Mouse (Mus musculus): ENCODE data around the gene Gm6525. TPM values are rescaled to one million over a fixed set of nuclear protein-coding genes. Genes with fewer than 3 reads are reported as not detected.

The Gm6525 gene
- polyA plus RNA-seq, 2 experiments from 2014 or later, result not detected

DNA sequence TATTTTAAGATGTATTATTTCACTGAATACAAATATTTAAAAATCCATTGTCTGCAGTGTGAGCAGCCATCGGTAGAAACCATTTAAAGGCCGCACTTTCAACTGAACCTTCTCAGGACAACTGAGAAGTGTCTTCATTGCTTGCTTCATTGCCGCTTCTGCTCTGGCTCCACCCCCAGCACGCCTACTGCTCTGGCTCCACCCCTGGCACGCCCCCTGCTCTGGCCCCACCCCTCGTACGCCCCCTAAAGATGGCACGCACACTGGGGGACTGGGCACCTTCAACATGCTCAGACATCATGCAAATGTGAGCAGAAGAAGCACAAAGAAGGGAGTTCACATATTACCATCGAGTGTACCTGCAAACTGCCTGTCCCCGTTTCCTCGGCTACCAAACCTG, 1.5 kb upstream of the Gm6525 start:
- ATAC-seq, result no peak

DNA sequence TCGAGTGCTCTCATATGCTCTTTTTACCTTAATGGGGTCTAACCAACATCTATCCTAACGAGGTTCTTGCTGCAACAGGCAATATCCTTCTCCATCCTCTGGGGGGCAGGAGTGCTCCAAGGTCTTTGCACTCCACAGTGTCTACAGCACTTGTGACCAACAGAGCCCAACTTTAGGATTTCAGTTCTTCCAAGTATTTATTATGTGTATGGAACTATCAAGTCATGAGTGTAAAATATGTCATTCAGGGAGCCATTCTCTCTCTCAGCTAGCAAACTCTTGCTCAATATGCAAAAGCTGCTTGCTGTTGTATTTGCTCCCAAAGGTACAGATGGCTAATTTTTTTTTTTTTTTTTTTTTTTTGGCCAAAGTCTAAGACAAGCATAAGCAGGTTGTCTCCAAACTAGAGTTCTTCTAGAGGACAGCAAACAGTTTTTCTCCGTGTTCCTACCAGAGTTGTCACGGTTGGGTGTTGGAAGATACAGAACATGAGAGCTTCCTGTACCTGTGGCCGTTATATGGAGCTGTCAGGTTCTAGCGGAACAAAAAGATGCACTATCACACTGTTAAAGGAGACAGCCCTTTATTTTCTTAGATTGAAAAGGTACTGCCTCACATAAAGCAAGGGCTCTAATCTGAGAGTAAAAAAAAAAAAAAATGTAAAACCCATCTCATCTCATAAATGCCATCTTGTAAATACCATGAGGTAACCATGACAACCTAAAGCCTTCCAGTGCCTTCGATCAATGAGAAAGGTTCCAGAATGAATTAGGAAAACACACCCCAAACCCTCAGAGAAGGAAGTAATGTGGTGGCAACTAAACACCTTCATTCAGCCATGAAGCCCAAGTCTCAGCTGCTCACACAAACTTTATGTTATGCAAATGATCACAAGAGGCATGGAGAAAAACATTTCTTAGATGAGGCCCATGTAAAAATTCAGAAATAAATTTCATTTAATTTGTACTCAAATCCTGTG, 1.7 kb downstream of the Gm6525 start:
- peak; percentile 81 for ATAC-seq

DNA sequence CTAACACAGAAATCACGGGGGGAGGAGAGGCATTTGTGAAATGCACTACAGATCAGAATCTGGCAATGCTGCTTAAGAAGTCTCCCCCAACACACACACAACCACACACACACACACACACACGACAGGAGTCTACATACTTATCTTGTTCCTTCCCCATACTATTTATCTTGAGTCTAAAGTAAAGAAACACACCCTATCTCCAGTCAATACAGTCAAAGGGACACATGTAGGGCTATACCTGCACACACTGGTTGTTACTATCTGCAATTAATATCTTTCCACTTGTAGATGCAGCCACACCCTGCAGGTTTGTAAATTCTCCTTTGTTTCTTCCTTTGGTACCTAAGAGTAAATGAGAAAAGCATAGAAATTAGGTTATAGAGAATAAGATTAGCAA, 3.9 kb downstream of the Gm6525 start:
- no peak for ATAC-seq

DNA sequence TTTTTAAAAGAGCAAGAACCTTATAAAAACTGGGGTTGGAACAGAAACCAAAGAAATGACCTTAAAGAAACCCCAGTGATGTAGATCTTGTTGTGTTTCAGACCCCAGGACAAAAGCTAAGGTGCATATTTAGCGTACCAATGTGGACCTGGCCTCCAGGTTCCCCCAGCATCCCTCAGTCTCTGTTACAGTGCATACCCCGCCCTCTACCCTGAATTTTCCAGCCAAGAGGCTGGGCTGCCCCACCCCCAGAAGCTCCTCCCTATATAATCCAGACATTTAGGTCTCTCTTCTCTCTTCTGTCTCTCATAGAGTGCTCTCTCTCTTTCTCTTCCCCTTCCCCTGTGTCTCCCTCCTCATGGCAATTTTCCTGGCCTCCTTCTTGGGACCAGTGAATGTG, 6.4 kb downstream of the Gm6525 start:
- ATAC-seq, result no peak

DNA sequence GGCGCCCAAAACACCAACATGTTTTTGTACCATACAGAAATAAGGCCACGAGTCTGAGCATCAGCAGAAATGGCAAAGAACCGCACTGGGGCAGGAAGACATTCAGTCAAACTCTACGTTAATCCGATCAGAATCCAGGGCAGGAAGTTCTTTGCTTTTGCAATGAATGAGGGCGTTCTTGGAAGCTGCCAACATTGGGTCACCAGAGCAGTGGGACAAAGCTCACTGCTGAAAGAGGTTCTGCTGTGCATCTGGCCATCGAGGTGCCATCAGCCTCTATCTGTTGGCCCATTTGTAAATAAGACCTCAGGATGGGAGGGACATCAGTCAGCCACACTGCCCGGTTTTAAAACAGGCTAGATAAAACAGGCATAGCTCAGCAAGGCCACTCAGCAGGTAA, 7.2 kb downstream of the Gm6525 start:
- ATAC-seq, result no peak

DNA sequence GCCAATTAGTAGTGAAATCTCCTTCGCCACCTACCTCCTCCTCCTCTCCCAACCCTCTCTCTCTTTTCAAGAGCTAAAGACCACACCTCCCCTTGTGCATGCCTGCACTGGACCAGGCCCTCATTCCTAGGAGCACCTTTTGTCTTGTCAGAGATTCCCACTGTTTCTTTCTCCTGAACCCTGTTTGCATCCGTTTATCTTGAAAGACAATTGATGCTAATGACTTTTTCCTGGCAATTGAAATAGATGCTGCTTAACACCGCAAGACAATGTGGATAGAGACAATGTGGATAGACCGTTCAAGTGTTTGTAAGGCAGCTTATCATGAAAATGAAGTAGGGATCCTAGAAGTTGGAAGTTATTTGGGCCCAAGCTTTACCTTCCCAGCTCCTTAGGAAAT, 7.8 kb downstream of the Gm6525 start:
- ATAC-seq, result no peak

DNA sequence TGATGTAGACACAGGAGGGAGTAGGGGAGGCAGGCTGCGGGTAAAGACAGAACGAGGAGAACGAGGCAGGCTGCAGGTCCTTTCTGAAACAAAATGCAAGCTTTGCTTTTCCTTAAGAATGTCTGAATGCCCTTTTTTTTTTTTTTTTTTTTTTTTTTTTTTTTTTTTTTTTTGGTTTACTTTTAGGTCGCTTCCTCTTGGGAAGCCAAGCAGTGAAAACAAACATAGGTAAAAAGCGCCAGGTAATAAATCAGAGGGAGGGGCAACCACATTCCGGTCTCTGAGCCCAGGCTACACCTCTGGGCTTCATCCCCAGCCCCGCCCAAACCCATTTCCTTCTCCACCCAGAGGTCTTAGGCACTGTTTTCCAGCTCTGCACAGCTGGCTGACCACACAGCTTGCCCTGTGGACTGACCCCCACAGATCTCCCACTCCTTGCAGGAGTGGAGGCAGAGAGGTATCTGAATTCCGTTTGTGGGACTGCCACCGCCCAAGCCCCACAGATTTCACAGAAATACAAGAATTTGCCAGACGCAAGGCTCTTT, 15.8 kb downstream of the Gm6525 start:
- no peak for ATAC-seq

DNA sequence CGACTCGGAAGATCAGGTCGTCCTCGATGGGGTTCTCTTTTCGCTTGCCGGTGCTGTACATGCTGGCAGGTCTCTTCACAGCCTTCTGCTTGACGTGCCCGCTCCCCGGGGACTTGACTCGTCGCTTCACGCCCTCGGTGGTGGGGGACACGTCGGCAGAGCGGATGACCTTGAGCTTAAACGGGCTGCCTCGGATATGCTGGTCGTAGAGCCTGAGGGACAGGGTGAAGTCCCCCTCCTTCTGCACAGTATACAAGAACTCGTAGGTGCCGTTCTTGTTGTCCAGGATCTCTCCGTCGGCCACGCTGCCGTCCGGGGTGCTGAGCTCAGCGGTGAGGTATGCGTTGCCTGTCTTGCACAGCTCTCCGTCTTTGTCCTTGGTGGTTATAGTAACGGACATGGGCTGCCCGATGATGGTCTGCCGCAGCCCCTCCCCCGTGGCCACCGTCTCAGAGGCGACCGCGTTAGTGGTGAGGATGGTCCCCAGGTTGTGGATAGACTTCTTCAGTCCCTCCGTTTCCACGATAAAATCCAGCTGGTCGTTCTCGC, 16.7 kb downstream of the Gm6525 start:
- ATAC-seq, result no peak

DNA sequence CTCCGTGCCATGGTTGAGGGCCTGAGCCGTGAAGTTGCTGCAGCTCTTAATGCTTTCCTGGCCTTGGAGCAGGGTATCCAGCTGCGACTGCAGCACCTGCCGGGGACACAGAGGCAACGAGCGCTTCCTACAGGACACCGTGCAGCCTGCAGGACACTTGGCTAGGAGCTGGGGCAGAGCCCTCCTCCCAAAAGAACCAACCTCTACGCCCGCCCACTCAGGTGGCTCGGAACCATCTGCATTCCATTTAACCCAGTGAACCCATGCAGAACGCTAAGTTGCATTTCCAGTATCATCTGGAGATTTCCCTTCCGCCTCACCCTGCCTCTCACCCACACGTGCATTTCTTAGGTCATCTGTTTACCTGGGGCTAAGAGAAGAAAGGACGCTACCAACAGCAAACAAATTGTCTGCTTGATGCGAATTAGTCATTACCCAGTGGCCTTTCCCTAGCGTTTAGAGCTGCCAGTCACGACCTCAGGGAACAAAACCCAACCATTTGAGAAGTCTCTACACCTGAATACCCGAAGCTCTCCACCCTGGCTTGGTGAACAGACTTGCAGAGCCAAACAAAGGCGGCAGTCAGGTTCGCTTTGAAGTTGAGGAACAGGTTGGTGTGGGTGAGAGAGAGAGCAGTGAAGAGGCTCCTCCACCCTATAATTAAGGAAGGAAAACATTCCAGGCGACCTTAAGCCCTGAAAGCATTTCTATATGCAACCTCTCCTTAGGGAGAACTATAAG, 17.4 kb downstream of the Gm6525 start:
- ATAC-seq, result no peak

DNA sequence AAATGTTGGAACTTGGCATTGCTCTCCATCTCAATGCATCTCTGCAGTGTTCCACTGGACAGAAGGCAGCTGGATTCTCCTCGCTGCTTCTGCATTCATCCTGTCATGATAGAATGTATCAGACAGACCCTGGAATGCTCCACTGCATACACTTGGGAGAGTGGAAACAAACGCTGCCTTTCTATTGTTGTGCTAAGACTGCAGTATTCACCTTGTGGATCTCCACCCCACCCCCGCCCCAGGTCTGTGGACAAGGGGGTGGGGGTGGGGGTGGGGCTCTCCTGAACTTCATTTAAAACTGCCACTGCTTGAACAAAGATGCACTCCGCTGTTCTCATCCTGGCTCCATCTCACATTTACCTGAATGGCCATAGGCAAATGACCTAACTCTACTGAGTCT, 20.0 kb downstream of the Gm6525 start:
- ATAC-seq, result no peak

DNA sequence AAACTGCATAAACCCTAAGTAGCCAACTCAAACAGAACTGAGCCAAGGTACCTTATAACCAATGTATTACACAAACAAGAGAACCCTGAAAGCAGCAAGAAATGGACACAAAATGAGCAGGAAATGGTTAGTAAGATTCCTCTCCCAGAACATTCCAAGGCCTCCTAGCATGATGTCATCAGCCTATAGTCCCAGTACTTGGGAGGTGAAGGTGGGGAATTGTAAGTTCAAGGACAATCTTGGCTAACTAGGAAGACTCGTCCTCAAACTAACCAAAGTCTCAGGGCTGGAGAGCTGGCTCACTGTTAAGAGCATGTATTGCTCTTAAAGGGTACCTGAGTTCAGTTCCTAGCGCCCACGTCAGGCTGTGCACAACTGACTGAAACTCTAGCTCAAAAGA, 24.3 kb downstream of the Gm6525 start:
- no peak for ATAC-seq

DNA sequence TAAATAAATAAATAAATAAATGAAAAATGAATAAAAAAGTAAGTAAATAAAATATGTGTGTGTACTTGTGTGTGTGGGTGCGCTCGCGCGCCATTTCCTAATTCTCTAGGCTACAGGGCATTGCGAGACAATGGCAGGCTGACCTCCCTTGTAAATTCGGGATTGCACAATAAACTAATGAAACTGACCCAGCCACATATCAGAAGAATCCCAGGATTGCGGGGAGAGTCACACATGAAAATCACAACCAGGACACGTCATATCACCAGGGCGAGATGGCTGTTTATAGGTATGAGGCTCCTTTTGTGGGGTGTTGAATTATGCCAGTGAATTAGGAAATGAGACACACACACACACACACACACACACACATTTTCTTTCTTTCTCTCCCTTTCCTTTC, 25.6 kb downstream of the Gm6525 start:
- ATAC-seq, result no peak

DNA sequence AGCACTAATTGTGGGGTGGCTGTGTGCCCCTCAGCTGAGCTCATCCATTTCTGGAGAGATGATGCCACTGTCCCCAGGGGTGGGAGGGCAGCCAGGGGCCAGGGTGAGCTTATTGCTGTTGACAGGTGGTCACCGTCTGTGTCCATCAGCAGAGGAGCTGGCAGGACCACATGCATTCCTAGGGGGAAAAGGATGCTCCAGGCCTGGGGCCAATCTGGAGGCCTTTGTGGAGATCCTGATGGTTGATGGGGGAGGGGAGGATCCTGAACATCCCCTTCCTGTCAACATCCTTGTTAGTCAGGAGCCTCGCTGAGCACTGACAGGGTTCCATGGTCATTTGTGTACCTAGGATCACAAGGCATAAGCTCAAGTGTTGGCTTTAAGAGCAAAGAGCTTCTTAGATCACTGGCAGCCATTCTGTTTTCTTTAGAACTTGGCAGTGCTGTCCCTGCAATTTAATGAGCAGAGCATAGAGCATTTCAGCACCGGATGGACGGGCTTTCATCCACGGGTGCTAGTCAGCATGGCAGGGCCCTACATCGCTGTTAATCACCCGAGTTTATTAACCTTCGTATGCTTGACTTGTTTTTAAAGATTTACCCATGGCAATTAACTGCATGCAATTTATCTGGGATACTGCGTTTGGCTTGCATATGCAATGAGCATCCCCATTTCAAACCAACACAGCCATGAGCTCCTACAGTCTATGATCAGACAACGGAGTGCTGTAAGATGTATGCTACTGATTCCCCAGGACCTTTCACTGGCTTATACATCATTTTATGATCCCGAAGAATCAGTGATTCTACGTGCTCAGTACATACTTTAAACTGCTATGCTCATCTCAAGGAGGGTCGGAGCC, 26.9 kb downstream of the Gm6525 start:
- no peak for ATAC-seq

DNA sequence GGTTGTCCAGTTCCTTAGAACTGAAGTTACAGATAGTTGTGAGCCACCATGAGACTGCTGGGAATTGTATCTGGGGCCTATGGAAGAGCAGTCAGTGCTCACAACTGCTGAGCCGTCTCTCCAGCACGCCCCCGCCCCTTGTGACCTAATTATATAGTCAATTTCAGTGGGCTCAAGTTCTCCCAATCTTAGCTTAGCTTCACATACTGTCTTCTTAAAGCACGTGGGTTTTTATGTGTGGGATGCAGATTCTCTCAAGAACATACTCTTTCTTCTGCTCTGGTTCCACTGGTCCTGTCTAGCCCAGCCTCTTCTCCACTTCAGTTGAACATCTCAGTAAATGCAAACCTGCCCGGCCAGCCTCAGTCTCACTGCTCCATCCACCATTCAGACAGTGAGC, 30.7 kb downstream of the Gm6525 start:
- ATAC-seq, result no peak

DNA sequence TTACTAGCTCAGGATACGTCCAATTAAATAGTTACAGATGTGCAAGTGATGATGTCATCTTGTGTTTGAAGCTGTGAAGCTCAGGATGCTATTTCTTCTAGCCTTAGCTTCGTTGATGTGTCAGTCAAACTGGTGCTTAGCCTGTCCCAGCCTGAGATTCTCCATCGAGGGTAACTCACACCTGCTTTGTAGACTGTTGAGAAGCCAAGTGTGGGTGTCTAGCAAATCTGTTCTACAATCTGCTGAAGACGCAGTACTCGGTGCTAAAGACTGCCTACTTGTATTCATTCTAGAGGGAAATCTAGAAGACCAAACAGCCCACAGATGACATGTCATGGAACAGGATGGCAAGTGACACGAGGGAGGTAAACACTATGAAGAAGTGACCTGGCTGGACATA, 31.7 kb downstream of the Gm6525 start:
- ATAC-seq, result no peak

DNA sequence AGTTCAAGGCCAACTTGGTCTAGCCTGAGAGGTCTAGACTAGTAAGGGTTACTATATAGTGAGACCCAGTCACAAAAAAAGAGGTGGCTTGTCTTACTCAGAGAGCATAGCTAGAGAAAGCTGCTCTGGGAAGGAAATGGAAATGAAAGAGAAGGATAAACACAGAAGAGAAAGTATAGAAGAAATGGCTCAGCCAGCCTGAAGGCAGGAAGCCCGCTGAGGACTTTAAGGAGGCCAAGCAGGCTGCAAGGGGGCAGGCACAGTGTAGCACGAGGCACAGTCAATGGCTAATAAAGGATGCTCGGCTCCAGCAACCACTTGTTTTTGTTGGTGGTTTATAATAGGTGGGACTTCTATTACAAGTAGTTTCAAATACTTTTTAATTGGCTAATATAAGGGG, 32.2 kb downstream of the Gm6525 start:
- ATAC-seq, result no peak

DNA sequence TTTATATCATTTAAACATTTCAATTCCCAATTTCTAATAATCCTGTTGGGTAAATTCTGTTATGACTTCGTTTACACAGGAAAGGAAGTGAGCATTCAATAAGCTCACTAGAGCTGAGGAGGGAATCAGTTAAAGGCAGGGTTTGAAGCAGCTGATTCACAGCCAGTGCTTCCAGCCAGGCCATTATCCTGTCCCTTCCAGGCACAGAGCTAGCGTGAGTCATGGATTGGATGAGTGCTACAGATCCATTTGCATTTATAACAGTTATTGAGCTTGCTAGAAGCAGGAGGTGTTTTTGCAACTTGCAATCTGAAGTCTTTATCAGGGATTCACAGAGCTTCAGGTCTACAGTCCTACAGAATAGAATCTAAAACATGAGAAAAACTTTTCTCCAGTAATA, 33.5 kb downstream of the Gm6525 start:
- no peak for ATAC-seq

DNA sequence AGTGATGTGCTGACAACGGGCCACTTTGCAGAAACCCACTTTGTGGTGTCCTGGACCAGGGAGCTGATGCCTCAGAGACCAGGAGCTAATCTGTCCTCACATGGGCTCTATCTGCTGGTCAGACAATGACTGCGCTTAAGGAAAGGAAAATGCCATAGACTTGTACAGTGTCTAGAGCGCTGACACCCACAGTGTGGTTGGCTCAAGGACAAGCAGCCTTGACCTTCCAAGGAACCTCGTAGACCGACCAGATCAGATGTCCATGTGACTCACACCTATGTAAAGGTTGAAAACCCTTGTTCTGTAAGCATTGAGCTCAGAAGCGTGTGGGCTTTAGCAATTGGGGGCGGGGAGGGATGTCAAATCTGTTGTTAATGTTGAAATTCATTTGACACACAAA, 34.6 kb downstream of the Gm6525 start:
- no peak for ATAC-seq

DNA sequence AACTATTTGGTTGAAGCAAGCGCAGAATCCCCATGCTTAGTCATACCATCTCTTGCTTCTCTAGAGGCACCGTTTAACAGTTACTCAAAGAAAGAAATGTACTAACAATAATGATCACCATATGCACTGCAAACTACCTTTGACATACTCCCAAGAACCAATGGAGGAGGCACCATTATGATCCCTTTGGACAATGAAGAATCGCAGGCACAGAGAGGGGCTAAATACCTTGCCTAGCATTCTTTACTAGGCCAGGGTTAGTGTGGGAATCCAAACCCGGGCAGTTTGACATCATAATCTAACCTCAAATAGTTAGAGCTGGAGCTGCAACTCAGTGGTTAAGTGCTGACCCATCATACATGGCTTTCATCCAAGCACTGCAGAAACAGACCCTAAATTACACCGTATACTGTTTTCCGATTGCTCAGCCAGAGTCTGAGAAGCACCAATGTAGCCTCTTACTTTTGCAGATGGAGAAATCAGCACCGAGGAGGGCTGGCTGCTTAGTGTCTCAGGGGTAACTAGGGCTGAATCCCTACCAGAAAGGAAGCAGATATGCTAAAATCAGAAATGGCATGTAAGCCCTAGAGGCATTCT, 35.1 kb downstream of the Gm6525 start:
- ATAC-seq, result no peak

DNA sequence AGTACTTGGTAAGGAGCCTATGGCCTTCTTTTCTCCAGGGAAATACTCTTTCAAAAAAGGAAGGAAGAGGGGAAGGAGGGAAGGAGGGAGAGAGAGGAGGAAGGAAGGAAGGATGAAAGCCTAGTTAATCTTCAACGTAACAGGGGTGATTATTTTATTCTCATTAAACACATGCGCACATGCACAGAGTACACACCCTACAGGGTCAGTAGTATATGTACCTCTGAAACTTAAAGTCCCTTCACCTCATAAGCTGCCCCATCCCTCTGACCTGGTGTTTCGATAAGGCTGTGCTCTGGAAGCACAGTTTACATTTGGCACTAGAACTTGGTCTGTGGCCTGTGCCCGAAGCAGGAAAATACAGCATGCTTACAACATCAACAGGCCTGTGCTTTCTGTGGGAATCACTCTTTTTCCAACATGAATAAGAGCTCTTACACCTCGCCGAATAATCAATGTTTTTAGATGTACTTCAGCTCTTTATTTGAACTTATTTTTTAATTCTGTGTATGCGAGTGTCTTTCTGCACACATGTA, 37.5 kb downstream of the Gm6525 start:
- no peak for ATAC-seq

DNA sequence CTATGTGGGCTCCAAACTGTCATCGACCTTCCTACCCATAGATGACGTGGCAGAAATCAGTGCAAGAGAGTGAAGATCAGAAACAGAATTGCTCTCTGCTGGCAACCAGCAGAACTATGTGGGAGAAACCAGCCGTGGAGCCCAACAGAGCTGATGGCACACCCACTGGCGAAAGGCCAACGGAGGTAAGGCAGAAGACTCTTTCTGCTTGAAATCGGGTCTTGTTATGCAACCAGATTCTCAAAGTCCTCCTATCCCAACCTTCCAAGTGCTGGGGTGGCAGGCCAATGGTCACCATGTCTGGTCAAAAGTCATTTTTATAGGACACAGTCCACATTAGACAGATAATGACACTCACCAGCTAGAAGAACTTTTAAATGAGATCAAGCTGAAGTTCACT, 40.6 kb downstream of the Gm6525 start:
- ATAC-seq, result no peak

DNA sequence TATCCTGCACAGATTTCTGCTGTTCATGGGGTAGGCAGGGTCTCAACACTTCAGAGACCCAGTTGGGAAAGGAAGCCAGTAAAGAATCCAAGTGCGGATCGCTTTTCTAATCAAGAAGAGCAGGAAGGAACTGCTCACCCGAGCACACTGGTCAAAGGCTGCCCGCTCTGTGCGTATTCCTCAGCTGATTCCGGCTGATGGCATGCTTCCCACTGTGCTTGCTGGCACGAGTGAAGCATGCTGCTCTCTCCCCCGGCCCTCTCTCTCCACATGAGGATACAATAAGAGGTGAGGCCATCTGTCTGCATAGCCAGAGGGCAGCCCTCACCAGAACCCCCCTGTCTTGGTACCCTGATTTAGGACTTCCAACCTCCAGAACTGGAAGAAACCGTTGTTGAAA, 41.3 kb downstream of the Gm6525 start:
- no peak for ATAC-seq
